Mouse (Mus musculus) common myeloid progenitor, adult 5-6 weeks (primary cell): ENCODE measurements around the gene Prop1. TPM values are rescaled to one million over a fixed set of nuclear protein-coding genes. Genes with fewer than 3 reads are reported as not detected.

ENCODE experiments used
- total RNA-seq: library from RNA; stranded (forward); fragments of 200-1000, 187-1606 nt; gene quantifications from 2 replicates; pipeline ENCODE4 v1.2.3, GENCODE M21; 2017

Prop1 gene
- total RNA-seq, 1 experiment from 2014 or later = not detected

Other genes with a start within 250 kb of the Prop1 start
- 1.9 and 2.3 TPM in 2 replicates for gene Zfp354c, start 126.0 kb downstream of the Prop1 start, total RNA-seq
- gene Zfp879, start 112.2 kb downstream of the Prop1 start, total RNA-seq = 0.41 and 1.8 TPM in 2 replicates
- not detected in 2 replicates for gene Grm6, start 103.1 kb downstream of the Prop1 start, total RNA-seq
- gene Zfp454, start 66.1 kb downstream of the Prop1 start, total RNA-seq = not detected in 2 replicates
- gene Zfp2, start 37.6 kb downstream of the Prop1 start, total RNA-seq = 5.6 and 5.9 TPM in 2 replicates
- gene Zfp354b, start 22.1 kb downstream of the Prop1 start, total RNA-seq = 0.05 and 0.24 TPM in 2 replicates
- not detected in 2 replicates for gene 4933414I15Rik, start 10.0 kb downstream of the Prop1 start, total RNA-seq
- not detected in 2 replicates for gene Olfr1378, start 12.8 kb upstream of the Prop1 start, total RNA-seq
- not detected in 2 replicates for gene Olfr1377, start 28.2 kb upstream of the Prop1 start, total RNA-seq
- gene Olfr51, start 49.8 kb upstream of the Prop1 start, total RNA-seq = not detected in 2 replicates
- not detected in 2 replicates for gene Olfr54, start 60.5 kb upstream of the Prop1 start, total RNA-seq
- not detected in 2 replicates for gene Olfr1375, start 94.3 kb upstream of the Prop1 start, total RNA-seq
- not detected in 2 replicates for gene Zfp354a, start 105.5 kb upstream of the Prop1 start, total RNA-seq